Mouse (Mus musculus) kidney, postnatal 4 days (tissue): Measurements from ENCODE around the gene Sbno2.
"Not testable (repeated sequence)": the region's sequence is repeated elsewhere in the genome, so short reads cannot be mapped to it uniquely, and the experiment has no call there.

Source experiments
- DNase-seq, 2 experiments: peaks; one replicate each; pipeline ENCODE4 v3.0.0; 2021; ENCODE audit warnings: mixed read lengths in 2 of 2

Gene Sbno2

GRCm38 (mm10) chr10:80056506-80056905 is 48.9 kb downstream of the Sbno2 start:
- DNase-seq: no peak

- no peak for DNase-seq
These were observed 49.5 kb downstream of the Sbno2 start for GRCm38 (mm10) chr10:80055891-80056290.

GRCm38 (mm10) chr10:80055364-80055763 is 50.0 kb downstream of the Sbno2 start:
- no peak for DNase-seq

GRCm38 (mm10) chr10:80054911-80055310 is 50.5 kb downstream of the Sbno2 start:
- DNase-seq: not testable (repeated sequence)

- peak; percentile 80 to 89 for DNase-seq
These were observed 51.2 kb downstream of the Sbno2 start for GRCm38 (mm10) chr10:80053831-80054815.

- peak; percentile 100 for DNase-seq
These were observed 52.1 kb downstream of the Sbno2 start for GRCm38 (mm10) chr10:80053259-80053780.

GRCm38 (mm10) chr10:80052374-80052764 is 53.0 kb downstream of the Sbno2 start:
- DNase-seq: no peak

GRCm38 (mm10) chr10:80051618-80052373 is 53.6 kb downstream of the Sbno2 start:
- peak; percentile 70 to 83 for DNase-seq

- DNase-seq: peak in 1 of 2 experiments; percentile 46
These were observed 54.3 kb downstream of the Sbno2 start for GRCm38 (mm10) chr10:80050885-80051617.

GRCm38 (mm10) chr10:80050244-80050643 is 55.1 kb downstream of the Sbno2 start:
- DNase-seq: no peak

- no peak for DNase-seq
These were observed 56.5 kb downstream of the Sbno2 start for GRCm38 (mm10) chr10:80048834-80049233.

- no peak for DNase-seq
These were observed 57.0 kb downstream of the Sbno2 start for GRCm38 (mm10) chr10:80048396-80048795.

- DNase-seq: peak; percentile 40 to 59
These were observed 58.3 kb downstream of the Sbno2 start, which contains the start of gene Gpx4 for GRCm38 (mm10) chr10:80047041-80047565. Gpx4 (plus strand) TSS chr10:80047166.

GRCm38 (mm10) chr10:80045766-80046165 is 59.6 kb downstream of the Sbno2 start:
- no peak for DNase-seq

GRCm38 (mm10) chr10:80045364-80045763 is 60.0 kb downstream of the Sbno2 start:
- not testable (repeated sequence) for DNase-seq

GRCm38 (mm10) chr10:80044087-80044486 is 61.3 kb downstream of the Sbno2 start:
- no peak for DNase-seq

- not testable (repeated sequence) for DNase-seq
These were observed 63.8 kb downstream of the Sbno2 start for GRCm38 (mm10) chr10:80041409-80042060.

GRCm38 (mm10) chr10:80039559-80039979 is 65.8 kb downstream of the Sbno2 start, which contains the start of gene Polr2e:
Polr2e (minus strand) TSS chr10:80039795.
- DNase-seq: peak; percentile 95 to 98

- no peak for DNase-seq
These were observed 68.5 kb downstream of the Sbno2 start for GRCm38 (mm10) chr10:80036832-80037231.

- no peak for DNase-seq
These were observed 69.7 kb downstream of the Sbno2 start for GRCm38 (mm10) chr10:80035686-80036085.

GRCm38 (mm10) chr10:80035148-80035547 is 70.2 kb downstream of the Sbno2 start:
- no peak for DNase-seq
